Mouse (Mus musculus) frontal cortex, postnatal 14 days (tissue): ENCODE measurements around the gene Synj2.

ENCODE experiments used
- DNase-seq, 2 experiments: peaks; one replicate each; pipeline ENCODE4 v3.0.0; 2022; ENCODE audit warnings: low spot score in 2 of 2

Synj2 gene

DNA sequence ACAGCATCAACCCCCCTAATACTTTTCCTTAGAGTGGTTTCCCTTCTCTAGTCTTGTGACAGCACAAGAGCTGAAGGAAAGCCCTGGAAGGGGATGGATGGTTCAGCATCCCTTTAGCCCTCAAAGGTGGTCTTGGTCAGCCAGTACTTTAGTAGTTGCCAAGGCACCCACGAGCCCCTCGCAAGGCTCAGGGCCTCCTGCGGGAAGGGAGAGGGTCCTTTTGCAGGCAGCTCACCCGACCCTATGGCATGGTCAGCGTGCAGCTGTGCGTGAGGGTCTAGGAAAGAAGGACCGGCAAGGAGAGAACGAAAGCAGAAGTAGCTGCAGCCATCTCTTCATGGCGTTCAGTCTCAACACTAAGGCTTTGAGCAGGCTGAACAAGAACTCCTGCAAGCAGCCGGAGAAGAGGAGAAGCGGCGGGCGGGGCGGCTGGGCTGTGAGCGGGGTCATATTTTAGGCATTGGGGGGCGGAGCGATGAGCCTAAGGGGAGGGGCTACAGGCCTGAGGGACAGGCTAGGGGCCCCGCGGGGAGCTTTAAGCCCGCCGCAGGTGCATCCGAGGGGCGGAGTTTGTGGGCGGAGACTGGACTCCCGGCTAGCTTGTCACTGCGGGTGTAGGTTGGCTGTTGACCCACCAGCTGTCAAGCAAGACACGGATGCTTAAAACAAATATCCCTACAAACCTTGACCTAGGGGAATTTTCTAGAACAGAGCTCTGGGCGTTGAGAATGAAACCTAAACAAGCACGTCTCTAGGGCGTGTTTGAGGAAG is 6.3 kb upstream of the Synj2 start:
- DNase-seq, result peak in 1 of 2 experiments; percentile 40

DNA sequence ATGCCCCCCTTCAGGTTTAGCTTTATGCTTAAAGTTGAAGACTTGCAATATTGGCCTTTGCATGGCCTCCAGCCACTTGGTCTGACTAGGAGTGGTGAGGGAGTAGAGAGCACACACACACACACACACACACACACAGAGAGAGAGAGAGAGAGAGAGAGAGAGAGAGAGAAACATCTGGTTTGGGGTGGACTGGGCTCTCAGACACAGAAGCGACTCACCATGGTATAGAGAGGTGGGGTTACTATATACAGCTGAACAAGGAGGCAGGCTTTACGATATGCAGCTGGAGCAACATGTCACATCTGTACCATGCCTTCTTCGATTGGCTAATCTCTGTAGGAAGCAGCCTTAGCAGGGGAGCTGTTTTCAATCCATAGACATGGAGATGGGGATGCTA is 5.4 kb upstream of the Synj2 start:
- DNase-seq, result no peak

DNA sequence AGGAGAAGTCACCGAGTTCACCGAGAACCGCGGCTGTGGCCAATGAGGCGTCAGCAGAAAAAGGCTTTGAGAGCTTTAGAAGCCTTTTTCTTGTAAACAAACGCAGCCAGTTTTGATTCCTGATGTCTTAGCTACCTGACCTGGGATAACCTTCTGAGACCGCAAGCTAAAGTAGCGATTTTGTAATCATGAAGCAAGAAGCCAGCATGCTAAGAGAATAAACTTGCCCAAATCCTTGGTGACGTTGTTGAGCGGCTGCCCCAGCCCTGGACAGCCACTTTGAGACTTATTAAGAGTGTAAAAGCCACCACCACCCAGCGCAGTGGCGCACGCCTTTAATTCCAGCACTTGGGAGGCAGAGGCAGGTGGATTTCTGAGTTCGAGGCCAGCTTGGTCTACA is 4.8 kb upstream of the Synj2 start:
- no peak for DNase-seq

DNA sequence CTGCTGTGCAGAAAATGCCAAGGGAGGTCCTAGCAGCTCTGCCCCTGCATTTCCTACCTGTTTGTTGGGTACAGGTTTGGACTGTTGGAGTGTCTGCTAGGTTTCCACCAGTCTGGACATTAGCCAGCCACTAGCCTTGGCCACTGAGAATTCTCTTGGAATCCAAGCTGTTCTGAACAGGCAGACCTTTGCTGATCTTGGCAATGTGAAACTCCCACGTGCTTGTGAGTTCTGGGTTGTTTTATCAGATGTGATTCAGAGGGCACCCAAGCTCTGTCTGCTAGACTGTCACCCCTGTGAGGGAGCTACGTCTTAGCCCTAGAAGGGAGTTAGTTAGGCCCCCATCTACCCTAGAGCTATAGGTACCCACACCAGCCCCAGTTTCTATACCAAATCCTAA is 3.6 kb upstream of the Synj2 start:
- DNase-seq, result no peak

DNA sequence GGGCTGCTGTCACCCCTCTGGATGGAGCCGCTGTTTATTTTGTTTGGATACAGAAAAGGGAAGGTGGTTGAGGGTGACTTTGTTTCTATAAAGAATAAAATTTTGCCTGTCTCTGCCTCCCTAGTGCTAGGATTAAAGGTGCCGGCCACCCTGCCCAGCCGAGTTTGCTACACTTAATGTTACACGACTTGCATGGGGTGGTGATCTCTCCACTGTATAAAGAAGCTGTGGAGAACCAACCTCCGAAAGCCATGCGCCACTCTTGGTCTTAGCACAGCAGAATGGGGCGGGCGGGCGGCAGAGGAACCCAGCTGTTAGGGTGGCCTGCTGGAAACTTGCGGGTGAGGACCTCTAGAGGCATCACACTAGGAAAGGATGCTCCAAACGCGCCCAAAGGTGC is 1.2 kb upstream of the Synj2 start:
- DNase-seq, result no peak

DNA sequence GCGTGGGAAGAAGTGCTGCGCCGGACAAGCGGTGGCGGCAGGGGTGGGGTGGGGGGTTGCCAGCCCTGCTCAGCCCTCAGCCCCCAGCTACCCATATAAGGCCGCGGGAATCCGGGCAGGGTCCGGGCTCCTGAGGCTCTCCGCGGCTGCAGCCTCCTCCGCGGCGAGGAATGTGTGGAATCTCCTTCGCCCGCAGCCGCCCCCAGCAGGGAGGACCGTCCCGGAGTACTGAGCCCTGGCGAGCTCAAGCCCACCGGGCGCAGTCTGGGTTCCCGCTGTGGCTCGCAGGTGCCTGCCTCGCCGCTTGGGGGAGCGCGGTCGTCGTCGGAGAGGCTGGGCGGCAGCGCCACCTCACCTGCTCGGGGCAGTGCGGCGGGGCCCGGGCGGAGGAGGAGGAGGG is 288 bp upstream of the Synj2 start:
- peak in 1 of 2 experiments; percentile 49 for DNase-seq

DNA sequence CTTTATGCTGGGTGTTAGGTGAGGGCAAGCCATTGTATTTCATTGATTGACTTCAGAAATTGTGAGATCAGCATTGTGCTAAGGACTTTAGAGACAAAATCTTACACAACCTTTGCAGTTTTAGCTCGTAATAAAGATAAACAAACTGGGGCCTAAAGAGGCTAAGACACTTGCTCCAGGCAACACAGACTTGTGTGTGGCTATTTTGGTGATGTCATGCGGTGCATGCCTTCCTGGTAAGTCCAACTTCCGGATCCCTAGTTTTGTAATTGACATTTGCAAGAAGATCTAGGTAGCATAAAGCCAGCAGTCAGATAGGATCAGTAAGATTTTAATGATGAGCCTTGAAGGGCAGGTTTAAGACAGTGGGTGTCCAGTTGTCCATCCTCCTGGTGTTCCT is 1.1 kb downstream of the Synj2 start:
- DNase-seq, result no peak

DNA sequence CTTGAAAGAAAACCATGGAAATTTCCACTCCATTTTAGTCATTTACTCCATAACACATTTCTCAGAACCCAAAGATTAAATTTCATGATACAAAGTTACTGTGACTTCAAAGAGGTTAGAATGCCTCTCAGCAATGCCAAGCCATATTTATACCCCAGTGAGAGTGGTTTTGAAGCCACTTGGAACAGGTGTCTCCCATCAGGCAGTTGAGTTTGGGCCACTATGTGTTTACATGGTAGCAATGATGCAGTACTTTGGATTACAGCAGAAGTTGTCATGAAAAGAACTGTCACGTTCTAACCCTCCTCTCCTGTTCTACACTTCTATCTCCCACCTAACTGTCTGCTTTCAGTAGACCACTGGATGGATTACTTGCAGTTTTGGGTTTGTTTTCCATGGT is 2.0 kb downstream of the Synj2 start:
- no peak for DNase-seq

DNA sequence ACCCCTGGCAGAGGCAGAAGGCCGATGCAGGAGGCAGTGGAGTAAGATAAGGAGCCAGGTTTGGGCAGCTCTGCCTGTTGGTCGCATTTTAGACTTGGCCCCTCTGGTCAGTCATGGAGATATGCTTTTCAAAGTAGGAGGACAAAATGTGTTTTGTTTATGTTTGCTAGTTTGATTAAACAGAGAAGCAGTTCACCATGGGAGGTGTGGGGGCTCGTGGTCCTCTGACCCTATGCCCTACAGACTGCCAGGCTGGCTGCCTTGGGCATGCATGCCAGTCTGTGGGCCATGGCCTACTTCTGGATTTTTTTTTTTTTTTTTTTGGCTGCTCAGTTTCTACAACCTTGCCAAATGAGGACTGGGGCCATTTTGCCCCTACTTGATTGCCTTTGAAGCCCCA is 6.0 kb downstream of the Synj2 start:
- DNase-seq, result no peak

DNA sequence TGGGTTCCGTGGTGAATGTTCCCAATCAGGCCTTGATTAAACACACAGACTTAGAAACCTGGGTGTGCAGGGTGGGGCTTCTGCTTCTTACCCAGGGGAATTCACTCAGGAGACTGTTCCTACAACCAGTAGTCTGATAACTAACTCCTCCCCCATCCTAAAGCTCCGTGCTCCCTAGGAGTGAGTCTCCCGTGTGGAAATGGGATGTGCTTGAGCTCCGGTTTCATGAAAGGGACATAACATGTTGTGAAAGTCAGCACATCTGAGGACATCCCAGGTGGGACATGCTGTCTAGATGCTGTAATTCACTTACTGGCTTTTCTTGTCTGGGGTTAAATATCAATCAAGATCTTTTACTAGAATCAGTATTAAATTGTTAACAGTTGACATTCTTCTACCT is 11.4 kb downstream of the Synj2 start:
- DNase-seq, result no peak

DNA sequence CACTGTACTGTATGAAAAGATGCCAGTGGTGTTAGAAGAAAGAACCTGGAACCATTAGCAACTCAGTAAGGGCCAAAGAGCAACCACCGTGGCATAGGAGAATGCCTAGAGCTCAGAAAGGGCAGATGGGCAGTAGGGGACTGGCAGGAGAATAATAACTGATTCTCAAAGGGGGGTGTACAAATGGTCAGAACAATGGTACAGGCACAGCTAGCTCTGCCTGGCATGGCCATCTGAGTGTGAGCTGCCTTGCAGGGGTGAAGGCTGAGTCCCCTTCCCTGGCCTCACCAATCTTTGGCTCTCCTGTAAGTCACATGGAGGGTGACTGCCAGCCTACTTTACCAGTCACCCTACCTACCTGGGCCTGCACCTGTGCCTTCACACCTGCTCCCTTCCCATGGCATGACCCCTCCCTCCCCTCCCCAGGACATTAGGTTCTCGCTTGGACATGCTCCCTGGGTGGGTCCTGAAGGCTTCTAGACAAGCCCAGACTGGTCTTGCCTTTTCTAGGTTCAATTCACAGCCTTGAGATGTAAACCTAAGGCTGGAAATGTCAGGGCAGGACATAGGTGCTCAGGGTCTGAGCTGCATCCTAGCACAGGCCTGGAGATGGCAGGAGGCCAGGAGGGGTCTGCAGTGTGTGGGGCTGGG is 15.4 kb downstream of the Synj2 start:
- DNase-seq, result no peak

DNA sequence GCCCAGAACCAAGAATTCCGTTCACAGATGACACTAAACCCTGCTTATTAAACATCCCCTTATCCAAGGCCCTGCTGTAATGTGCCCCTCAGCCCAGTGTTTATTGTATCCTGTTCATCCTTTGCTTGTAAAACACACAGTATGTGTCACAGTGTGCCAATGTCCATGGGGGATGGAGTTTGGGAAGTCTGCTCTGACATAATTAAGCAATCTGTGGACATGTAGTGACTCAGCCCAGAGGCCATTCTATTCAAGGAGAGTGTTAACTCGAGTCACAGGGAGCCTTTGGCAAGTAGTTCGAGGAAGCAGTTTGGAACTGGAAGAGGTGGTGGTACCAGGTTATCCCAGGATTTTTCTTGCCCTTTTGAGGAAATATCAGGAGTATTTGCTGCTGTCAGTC is 16.0 kb downstream of the Synj2 start:
- no peak for DNase-seq

DNA sequence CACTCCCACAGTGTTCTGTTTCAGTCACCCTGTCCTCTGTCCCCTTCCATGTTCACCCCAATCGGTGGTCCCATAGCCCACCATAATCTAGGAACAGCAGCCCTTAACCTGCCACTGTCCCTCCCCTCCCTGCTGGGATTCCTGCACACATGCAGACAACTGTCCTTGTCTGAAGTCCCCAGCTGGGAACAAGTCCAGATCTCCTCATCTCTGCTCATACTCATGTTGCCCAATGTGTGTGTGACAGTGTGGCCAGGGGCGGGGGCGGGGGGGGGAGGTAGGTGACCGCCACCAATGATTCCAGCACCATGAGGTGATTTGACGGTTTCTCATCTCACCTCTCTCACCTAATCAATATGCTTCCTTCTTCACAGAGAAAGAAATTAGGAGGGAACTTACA is 17.1 kb downstream of the Synj2 start:
- DNase-seq, result no peak

DNA sequence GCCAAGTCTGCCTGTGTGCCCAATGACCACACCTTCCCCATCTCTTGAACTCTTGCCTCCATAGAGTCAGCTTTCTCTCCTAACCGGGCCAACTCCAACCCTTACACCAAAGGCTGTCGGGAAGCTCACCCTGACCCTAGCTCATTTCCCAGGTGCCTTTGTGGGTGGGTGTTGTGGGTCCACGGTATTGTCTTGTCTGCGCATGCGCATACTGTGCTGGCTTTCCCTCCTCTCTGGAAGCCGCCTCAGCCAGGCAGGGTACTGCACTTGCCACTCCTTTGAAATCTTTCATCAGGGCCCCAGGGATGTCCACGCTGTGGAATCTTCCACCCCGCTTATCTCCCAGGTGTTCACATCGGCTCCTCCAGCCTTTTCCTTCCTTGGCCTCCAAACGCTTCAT is 17.6 kb downstream of the Synj2 start:
- DNase-seq, result no peak

DNA sequence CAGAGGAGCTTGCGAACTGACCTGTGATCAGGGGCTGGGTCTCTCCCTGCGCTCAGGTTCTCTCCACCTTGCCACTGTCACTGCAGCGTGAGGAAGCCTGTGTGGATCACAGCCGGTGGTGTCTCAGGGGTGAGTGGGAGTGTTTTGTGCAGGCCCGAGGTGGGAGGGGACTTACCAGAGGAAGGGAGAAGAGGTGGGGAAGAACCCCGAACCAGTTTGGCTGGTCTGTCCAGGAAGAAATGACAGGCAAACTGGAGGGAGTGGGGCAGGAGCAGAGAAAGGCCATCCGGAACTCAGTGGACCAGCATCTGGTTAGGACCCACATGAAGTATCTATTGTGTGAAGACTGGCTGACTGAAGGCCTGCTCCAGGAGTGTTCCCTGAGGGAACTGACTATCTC is 18.0 kb downstream of the Synj2 start:
- no peak for DNase-seq

DNA sequence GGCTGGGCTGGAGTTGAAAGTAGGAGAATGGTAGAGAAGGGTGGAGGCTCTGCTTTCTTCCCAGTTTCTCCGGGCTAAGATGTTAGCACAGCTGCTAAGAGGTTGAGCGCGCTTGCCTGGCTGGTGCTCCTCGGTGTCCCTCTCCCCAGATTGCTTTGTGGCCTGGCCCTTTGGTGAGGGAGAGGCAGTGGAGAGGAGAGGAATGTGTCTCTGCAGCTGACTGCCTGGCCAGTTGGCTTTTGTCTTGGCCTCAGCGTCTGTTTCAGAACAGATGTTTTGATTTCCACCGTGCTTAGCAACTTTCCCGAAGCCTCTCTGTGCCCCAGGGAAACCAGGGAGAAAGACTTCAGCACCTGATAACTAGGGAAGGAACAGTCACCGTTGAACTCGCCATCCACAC is 18.7 kb downstream of the Synj2 start:
- DNase-seq, result no peak

DNA sequence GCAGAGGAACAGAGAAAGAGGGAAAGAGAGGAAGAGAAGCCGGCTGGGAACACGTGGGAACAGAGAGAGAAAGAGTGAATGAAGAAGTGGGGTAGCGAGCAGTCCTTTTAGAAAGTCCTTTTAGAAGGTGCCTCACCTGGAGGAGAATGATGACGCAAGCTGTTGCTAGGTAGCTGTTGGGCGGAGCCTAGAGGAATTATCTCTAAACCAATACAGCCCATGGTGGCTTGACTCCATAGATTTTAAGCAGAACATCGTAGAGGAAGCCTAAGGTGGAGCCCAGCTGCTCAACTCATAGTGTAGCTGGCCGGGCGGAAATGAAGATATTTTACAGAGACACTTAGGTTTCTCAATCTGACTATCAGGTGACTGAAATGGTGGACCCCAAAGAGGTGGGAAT is 22.7 kb downstream of the Synj2 start:
- no peak for DNase-seq

DNA sequence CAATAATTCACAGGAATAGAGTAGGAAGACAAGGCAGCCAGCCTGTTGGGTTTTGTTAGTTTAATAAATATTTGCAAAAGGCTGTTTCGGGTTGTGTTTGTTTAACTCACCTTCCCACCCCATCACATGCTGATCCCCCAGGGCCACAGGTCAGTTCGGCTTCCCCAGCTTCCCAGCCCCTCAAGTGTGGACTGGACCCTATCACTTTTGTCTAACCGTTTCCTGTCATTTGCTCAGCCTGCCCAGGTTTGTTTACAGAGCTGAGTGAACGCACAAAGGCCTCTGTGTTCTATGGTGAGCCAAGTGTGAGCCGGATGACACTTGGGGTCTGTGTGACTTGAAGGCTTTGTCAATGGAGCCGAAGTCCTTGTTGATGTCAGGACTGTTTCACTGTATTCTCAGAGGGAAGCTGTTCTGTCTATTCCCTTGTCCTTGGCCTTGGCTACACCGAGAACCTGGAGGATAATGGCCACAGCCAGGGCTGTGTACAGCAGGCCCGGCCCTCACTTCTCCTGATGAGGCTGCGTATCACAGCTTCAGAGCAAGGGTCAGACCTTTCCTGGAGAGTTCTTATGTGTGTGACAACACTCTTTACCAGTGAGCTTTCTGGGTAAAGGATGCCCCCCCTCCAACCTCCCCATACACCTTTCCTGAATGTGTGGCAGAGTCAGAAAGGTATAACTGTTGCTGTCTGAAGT is 24.2 kb downstream of the Synj2 start:
- peak in 1 of 2 experiments; percentile 2 for DNase-seq

DNA sequence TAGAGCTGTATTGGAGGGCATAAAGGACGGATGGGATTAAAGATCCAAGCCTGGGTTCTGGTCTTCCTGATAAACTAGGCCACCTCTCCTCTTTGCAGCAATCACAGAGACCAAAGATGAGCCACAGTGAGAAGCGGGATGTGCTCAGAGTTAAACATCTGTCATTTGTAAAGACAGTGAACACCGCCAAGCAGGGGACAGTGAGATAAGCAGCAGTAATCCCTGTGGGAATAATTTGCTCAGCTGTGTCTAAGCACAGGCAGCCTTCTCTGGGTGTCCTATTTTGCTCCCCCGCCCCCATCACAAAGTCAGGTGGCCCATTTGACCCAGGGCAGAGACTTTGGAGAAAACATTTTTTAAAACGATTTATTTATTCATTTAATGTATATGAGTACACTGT is 25.6 kb downstream of the Synj2 start:
- DNase-seq, result no peak

DNA sequence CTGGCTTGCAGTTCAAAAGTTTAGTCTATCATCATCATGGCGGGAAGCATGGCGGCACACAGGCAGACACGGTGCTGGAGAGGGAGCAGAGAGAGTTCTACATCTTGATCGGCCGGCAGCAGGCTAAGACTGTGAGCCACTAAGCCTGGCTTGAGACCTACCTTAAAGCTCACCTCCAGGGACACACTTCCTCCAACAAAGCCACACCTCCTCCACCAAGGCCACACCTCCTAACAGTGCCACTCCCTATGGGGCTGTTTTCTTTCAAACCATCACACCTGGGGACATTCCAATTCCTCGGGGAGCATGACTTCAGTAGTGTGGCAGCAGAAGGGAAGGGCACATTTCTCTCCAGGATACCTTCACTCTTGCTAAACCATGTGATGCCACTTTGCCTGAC is 27.5 kb downstream of the Synj2 start:
- DNase-seq, result no peak

DNA sequence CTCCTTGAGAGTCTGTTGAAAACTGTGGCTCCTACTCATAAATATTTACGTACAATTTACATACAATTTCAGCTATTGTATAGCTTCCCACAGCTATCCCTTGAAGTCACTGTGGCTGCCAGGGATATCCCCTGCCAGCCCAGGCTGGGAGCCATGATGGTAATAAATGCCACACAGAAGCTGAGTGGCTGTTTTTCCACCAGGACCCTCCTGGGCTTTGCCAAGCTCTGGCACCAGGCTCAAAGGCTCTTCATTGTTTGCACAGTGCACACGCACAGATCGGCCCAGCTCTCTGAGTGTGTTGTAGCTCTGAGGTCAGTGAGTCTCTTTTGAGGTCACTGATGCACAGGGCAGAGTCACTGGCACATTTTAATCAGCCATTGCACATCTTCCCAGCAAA is 28.2 kb downstream of the Synj2 start:
- no peak for DNase-seq

DNA sequence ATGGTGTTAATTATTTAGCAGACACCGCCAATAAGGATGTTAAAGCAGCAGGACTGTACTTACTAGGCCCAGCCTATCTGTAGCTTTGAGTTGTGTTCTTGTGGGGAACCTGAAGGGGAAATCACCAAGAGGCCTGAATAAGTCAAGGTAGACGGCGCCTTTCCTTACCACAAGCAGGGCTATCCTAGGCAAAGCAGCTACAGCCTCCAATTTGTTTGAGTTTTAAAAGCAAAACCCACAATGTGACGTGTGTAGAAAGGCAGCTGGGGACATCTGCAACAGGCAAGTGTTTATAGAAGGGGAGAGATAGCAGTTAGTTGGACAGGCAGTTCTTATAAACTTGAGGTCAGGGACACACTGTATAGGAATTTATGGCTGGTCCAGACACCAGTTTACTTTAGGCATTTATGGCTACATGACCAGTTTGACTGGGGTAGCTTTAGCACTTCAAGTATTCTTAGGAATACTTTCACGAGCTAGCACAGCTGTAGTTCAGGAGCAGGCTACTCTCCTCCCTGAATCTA is 29.3 kb downstream of the Synj2 start:
- no peak for DNase-seq

DNA sequence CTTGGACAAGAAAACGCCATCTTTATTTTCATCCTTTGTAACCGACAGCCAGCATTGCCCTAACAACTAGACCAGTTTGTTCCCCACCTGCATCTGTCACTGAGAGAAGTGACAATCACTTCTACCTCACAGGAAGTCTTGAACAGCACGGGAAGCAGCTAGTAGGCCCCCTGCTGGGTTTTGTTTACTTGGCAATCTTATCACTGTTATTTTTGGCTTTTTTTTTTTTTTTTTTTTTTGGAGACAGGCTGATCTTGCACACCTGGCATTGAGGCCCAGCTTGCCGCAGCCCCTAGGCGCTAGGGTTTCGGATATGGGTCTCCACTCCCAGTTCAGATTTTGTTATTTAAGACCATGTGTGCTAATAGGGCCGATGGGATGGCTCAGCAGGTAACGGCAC is 32.5 kb downstream of the Synj2 start:
- no peak for DNase-seq
